In genomic region chr8:92828251-92828743, GRCm38 (mm10) we compare ENCODE assay signal across 8 mouse cellular contexts. TPM values are rescaled to one million over a fixed set of nuclear protein-coding genes. Genes with fewer than 3 reads are reported as not detected.
DNase-seq lines count a peak whose midpoint lies in the region; ATAC-seq and TF ChIP-seq lines count a peak whose summit lies in the region.

No protein-coding gene starts in this region.

- H3K4me3 ChIP-seq in forebrain, postnatal 0 days (ENCODE audit: low read depth, low read length), result no peak overlapping the region
- peak overlapping the region; percentile 48; the same call in 1 of the 2 replicates for H3K4me3 ChIP-seq in hindbrain, embryonic 11.5 days (ENCODE audit: low read depth, low read length)
- peak overlapping the region; percentile 39; the same call in 1 of the 2 replicates for H3K4me3 ChIP-seq in lung, postnatal 0 days (ENCODE audit: low read depth, low read length)
- peak overlapping the region; percentile 47 for H3K4me3 ChIP-seq in stomach, embryonic 14.5 days (ENCODE audit: low read depth, low read length)

- ATAC-seq in forebrain, postnatal 0 days, result peak; percentile 78
- ATAC-seq in hindbrain, embryonic 11.5 days (ENCODE audit: low FRiP score), result no peak
- ATAC-seq in lung, postnatal 0 days, result peak; percentile 52
- ATAC-seq in stomach, embryonic 14.5 days (ENCODE audit: insufficient number of reproducible peaks, insufficient read depth, low FRiP score, low read depth), result peak; percentile 50; the same call in 1 of the 2 replicates

- WGBS in forebrain, postnatal 0 days, result 17% methylated on average over 15 of the region's 15 CpGs
- 30% methylated on average over 14 of the region's 15 CpGs for WGBS in hindbrain, embryonic 11.5 days
- 28% methylated on average over 15 of the region's 15 CpGs for WGBS in lung, postnatal 0 days
- 36% methylated on average over 15 of the region's 15 CpGs for WGBS in stomach, embryonic 14.5 days

- 0 out of 2 replicates have a peak overlapping the region, but pooled peaks have one; percentile 67 for H3K4me2 ChIP-seq in forebrain, postnatal 0 days (ENCODE audit: low read depth)
- peak overlapping the region; percentile 84 for H3K4me2 ChIP-seq in hindbrain, embryonic 11.5 days (replicated peaks; ENCODE audit: low read depth, low read length)
- H3K4me2 ChIP-seq in lung, postnatal 0 days (replicated peaks; ENCODE audit: low read depth, low read length), result peak overlapping the region; percentile 57
- peak overlapping the region; percentile 64 for H3K4me2 ChIP-seq in stomach, embryonic 14.5 days (replicated peaks; ENCODE audit: low read depth, low read length)

- peak; percentile 92 to 96 for DNase-seq in cerebellum, postnatal 10 days
- DNase-seq in cerebellum, adult 11 months, result no peak
- DNase-seq in 3T3-L1 (ENCODE audit: low read depth, low spot score), result peak; percentile 47
- peak; percentile 69 for DNase-seq in forebrain, postnatal 0 days
- peak; percentile 20 for DNase-seq in hindbrain, embryonic 11.5 days (ENCODE audit: low spot score)
- DNase-seq in lung, postnatal 0 days (ENCODE audit: low spot score), result peak; percentile 40
- DNase-seq in spleen, adult 18-20 months, result no peak

- TF ChIP-seq EP300 in lung, postnatal 0 days (IDR thresholded peaks at IDR 0.05), result no peak

- H3K9me3 ChIP-seq in forebrain, postnatal 0 days (ENCODE audit: low read length), result no peaks in the 10 kb centered on the region
- no peaks in the 10 kb centered on the region for H3K9me3 ChIP-seq in hindbrain, embryonic 11.5 days (ENCODE audit: control insufficient read depth, low read length)
- H3K9me3 ChIP-seq in lung, postnatal 0 days (ENCODE audit: low read length), result no peaks in the 10 kb centered on the region
- H3K9me3 ChIP-seq in stomach, embryonic 14.5 days (ENCODE audit: control insufficient read depth, low read depth, low read length), result no peaks in the 10 kb centered on the region

- H3K4me1 ChIP-seq in forebrain, postnatal 0 days (ENCODE audit: insufficient read depth), result peaks cover 4% of the 10 kb centered on the region; the same call in 1 of the 2 replicates
- no peaks in the 10 kb centered on the region for H3K4me1 ChIP-seq in hindbrain, embryonic 11.5 days (replicated peaks; ENCODE audit: control insufficient read depth, insufficient read depth, low read length)
- no peaks in the 10 kb centered on the region for H3K4me1 ChIP-seq in lung, postnatal 0 days (ENCODE audit: insufficient read depth, low read depth, low read length)
- 0 out of 2 replicates have a peak, but pooled peaks cover 8% of the 10 kb centered on the region for H3K4me1 ChIP-seq in stomach, embryonic 14.5 days (ENCODE audit: control insufficient read depth, insufficient read depth, low read length)

- H3K27me3 ChIP-seq in forebrain, postnatal 0 days (ENCODE audit: insufficient read depth, low read length), result peaks cover 7% of the 10 kb centered on the region; the same call in 1 of the 2 replicates
- 0 out of 2 replicates have a peak, but pooled peaks cover 2% of the 10 kb centered on the region for H3K27me3 ChIP-seq in hindbrain, embryonic 11.5 days (ENCODE audit: control insufficient read depth, insufficient read depth, low read length)
- peaks cover 8% of the 10 kb centered on the region; the same call in 1 of the 2 replicates for H3K27me3 ChIP-seq in lung, postnatal 0 days (replicated peaks; ENCODE audit: insufficient read depth, low read length)
- H3K27me3 ChIP-seq in stomach, embryonic 14.5 days (ENCODE audit: control insufficient read depth, insufficient read depth, low read length), result no peaks in the 10 kb centered on the region

- no peak overlapping the region for H3K9ac ChIP-seq in forebrain, postnatal 0 days
- no peak overlapping the region for H3K9ac ChIP-seq in hindbrain, embryonic 11.5 days (ENCODE audit: low read depth, low read length)
- no peak overlapping the region for H3K9ac ChIP-seq in lung, postnatal 0 days (replicated peaks; ENCODE audit: low read depth)
- no peak overlapping the region; the same call in 1 of the 2 replicates for H3K9ac ChIP-seq in stomach, embryonic 14.5 days (replicated peaks; ENCODE audit: low read depth, low read length)

- no peak for TF ChIP-seq CTCF in forebrain, postnatal 0 days (IDR thresholded peaks at IDR 0.05; ENCODE audit: low read depth)
- no peak for TF ChIP-seq CTCF in lung, postnatal 0 days (IDR thresholded peaks at IDR 0.05)

- H3K36me3 ChIP-seq in forebrain, postnatal 0 days (ENCODE audit: insufficient read depth), result no peaks in the 10 kb centered on the region
- H3K36me3 ChIP-seq in hindbrain, embryonic 11.5 days (ENCODE audit: control insufficient read depth, insufficient read depth, low read length), result no peaks in the 10 kb centered on the region
- H3K36me3 ChIP-seq in lung, postnatal 0 days (ENCODE audit: insufficient read depth, low read length), result no peaks in the 10 kb centered on the region
- H3K36me3 ChIP-seq in stomach, embryonic 14.5 days (ENCODE audit: control insufficient read depth, insufficient read depth, low read length), result no peaks in the 10 kb centered on the region; the same call in 1 of the 2 replicates

- H3K27ac ChIP-seq in forebrain, postnatal 0 days (ENCODE audit: low read depth, low read length), result no peak overlapping the region
- H3K27ac ChIP-seq in hindbrain, embryonic 11.5 days (ENCODE audit: low read depth, low read length), result no peak overlapping the region
- 0 out of 2 replicates have a peak overlapping the region, but pooled peaks have one; percentile 14 for H3K27ac ChIP-seq in lung, postnatal 0 days (ENCODE audit: low read length)
- peak overlapping the region; percentile 93 for H3K27ac ChIP-seq in stomach, embryonic 14.5 days (ENCODE audit: low read length)

RNA-seq across cellular contexts. Expression of gene Mmp2, which starts 1.2 kb away (rescaled TPM):
- total RNA-seq in forebrain, postnatal 0 days (2014; rRNA removed), result 11.3 and 19.5 TPM in 2 replicates
- polyA plus RNA-seq in forebrain, postnatal 0 days (2015; fragmentation: Nextera tagmentation; extraction: Ambion mirVana), result 12.0 and 14.2 TPM in 2 replicates
- 73.7 and 80.9 TPM in 2 replicates for polyA plus RNA-seq in hindbrain, embryonic 11.5 days (2014; fragmentation: Nextera tagmentation; extraction: Ambion mirVana)
- 161 and 195 TPM in 2 replicates for polyA plus RNA-seq in lung, postnatal 0 days (2015; fragmentation: Nextera tagmentation; extraction: Ambion mirVana)
- 198 and 214 TPM in 2 replicates for polyA plus RNA-seq in stomach, embryonic 14.5 days (2014; fragmentation: Nextera tagmentation; extraction: Ambion mirVana)

RNA-seq across cellular contexts. Expression of gene Lpcat2, which starts 26.8 kb away (rescaled TPM):
- total RNA-seq in forebrain, postnatal 0 days (2014; rRNA removed), result 7.2 and 10.3 TPM in 2 replicates
- 7.3 and 9.8 TPM in 2 replicates for polyA plus RNA-seq in forebrain, postnatal 0 days (2015; fragmentation: Nextera tagmentation; extraction: Ambion mirVana)
- polyA plus RNA-seq in hindbrain, embryonic 11.5 days (2014; fragmentation: Nextera tagmentation; extraction: Ambion mirVana), result 3.8 and 5.8 TPM in 2 replicates
- 7.6 and 9.4 TPM in 2 replicates for polyA plus RNA-seq in lung, postnatal 0 days (2015; fragmentation: Nextera tagmentation; extraction: Ambion mirVana)
- polyA plus RNA-seq in stomach, embryonic 14.5 days (2014; fragmentation: Nextera tagmentation; extraction: Ambion mirVana), result 12.6 and 15.8 TPM in 2 replicates

Comparison
In these comparisons a context has a peak if more than half of its experiments do, and no peak if none do; other contexts are left out.
1. DNase-seq: peak in cerebellum, postnatal 10 days (2 of 2), 3T3-L1 (single experiment), forebrain, postnatal 0 days (single experiment), hindbrain, embryonic 11.5 days (single experiment) and lung, postnatal 0 days (single experiment); none in cerebellum, adult 11 months (single experiment) and spleen, adult 18-20 months (0 of 2).
2. H3K27ac ChIP-seq: peak in lung, postnatal 0 days (single experiment) and stomach, embryonic 14.5 days (single experiment); none in forebrain, postnatal 0 days (single experiment) and hindbrain, embryonic 11.5 days (single experiment).
3. Peak in every context shown above with its lines, with median percentiles within 50 percentile points of each other: H3K4me2 ChIP-seq.